Mouse (Mus musculus) cerebellum, adult 2 months (tissue): ENCODE data around the gene Apba3.

Source experiments
- CTCF ChIP-seq: fragments of 200-500 bp; IDR thresholded peaks from 2 replicates; pipeline ENCODE4 v1.5.1; 2011; ENCODE audit warnings: low read depth, mild to moderate bottlenecking, control low read depth, low read length, moderate library complexity, borderline replicate concordance; ENCODE audit not compliant: insufficient read depth
- POLR2A ChIP-seq: fragments of 200-500 bp; IDR thresholded peaks from 2 replicates; pipeline ENCODE4 v1.6.1; 2011; ENCODE audit warnings: low read length, control low read depth, borderline replicate concordance; ENCODE audit not compliant: insufficient read depth

GRCm38 (mm10) chr10:81254886-81255285, 11.9 kb upstream of the Apba3 start:
- TF ChIP-seq CTCF, result no peak
- TF ChIP-seq POLR2A, result no peak
